Mouse (Mus musculus) cortical plate, adult 2 months (tissue): ENCODE data around the gene Fbxl16.

Experiments used
- CTCF ChIP-seq: fragments of 200-500 bp; IDR thresholded peaks from 2 replicates; pipeline ENCODE4 v1.5.1; 2011; ENCODE audit warnings: mild to moderate bottlenecking, control low read depth, low read length; ENCODE audit not compliant: insufficient read depth; ENCODE audit errors: extremely low read depth
- POLR2A ChIP-seq: fragments of 200-500 bp; IDR thresholded peaks from 2 replicates; pipeline ENCODE4 v1.6.1; 2011; ENCODE audit warnings: mild to moderate bottlenecking, low read length, control low read depth; ENCODE audit not compliant: insufficient read depth; ENCODE audit errors: extremely low read depth

DNA sequence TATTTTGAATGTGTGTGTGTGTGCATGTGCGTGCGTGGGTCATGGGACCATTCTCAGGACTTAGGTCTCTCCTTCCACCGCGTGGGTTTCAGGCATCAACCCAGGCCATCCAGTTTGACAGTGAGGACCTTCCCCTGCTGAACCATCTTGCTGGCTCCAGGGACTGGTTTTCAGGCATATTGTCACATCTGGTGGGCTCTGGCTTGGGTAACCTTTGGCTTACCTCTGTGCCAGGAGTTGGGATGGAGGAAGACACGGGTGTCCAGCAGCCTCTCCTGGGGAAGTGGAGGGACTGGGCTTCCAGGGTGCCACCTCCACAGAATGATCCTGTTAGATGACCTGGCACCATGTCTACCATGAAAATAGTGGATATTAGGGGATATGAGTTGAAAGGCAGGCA lies 30.9 kb upstream of the Fbxl16 start:
- TF ChIP-seq CTCF, result no peak
- no peak for TF ChIP-seq POLR2A
